Mouse (Mus musculus) erythroblast, embryonic 14.5 days (primary cell): Measurements from ENCODE around the gene Cog8.

Experiments
- GATA1 ChIP-seq: IDR thresholded peaks from 2 replicates; pipeline ENCODE4 v1.6.1; 2012; ENCODE audit warnings: low read length, inconsistent platforms, mixed read lengths
- TAL1 ChIP-seq: IDR thresholded peaks from 3 replicates; pipeline ENCODE4 v1.6.1; 2012; ENCODE audit warnings: low read length, inconsistent platforms, mixed read lengths

DNA sequence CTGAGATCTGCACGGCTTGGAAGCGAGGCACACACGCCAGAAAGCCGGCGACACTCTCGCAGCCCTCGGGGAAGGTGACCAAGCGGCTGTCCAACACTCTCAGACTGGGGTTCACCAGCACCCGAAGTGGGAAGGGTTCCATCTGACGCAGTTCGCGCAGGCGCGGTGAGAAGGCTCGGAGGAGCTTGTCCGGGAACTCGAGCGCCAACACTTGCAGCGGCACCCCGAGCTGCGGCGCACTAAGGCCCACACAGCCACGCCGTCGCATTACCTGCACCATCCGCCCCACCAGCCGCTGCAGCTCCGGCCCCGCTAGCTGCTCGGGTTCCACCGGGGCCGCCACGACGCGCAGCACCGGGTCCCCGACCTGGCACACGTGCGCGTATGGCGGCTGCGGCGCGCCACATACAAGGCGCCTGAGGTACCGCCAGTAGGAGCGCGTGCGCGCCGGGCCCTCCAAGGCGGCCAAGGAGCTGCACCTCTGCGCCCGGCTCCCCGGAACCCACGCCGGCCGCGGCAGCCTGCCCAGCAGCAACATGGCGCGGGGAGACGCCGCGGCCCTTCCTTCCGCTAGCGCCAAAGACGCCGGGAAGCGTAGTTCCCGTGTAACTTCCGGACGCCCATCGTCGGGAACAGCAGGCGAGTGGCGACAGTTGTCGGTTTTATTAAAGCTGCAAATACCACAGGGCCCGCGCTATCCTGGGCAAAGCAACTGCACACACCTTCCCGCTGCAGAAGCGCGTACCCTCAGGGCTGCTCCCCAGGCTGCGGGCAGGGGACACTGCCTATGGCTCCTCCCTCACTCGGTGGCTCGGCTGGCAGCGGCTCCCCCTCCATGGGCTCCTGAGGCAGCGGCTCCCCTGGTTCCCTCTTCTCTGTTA lies 8.2 kb downstream of the Cog8 start, which contains the start of gene Pdf:
- TF ChIP-seq GATA1 (no peak), TAL1 (no peak)
